Mouse (Mus musculus) ES-E14 (cell line): ENCODE data around the gene Scrg1.

Experiments
- CHD2 ChIP-seq: IDR thresholded peaks from 2 replicates; pipeline ENCODE4 v1.6.1; 2014; ENCODE audit warnings: mild to moderate bottlenecking, low read depth, low read length, inconsistent platforms
- HCFC1 ChIP-seq: IDR thresholded peaks from 2 replicates; pipeline ENCODE4 v1.6.1; 2012; ENCODE audit warnings: low read length, inconsistent platforms, borderline replicate concordance; ENCODE audit not compliant: insufficient read depth

DNA sequence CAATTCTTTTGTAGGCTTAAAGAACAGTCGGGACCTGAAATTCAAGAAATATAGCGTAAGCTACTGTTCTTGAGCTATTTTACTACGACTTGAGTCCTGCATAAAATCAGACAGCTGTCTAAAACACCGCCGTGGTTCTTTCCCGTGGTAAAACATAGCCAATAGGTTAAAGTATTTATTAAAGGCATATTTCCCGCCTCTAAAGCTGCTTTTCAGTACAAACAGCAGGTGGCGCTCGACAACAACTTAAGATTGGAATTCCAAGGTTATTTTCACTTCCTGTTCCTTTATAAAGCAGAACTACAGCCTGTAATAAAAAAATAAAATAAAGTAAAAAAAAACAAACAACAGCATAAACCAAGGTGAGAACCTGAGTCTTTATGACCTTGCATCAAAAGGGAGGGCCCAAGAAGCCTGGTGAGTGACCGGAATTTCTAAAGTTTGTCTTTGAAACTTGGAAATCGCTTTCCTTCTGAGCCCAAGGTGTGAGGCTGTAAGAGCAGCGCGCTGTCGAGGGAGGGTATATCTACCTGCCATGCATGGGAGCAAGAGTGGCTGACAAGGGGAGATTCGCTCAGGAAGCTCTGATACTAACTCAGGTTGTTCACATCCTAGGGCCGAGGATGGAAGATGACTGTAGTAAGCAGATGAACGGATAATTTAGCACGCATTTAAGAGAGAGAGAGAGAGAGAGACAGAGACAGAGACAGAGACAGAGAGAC, 26.4 kb upstream of the Scrg1 start:
- TF ChIP-seq CHD2, result no peak
- no peak for TF ChIP-seq HCFC1
